Mouse (Mus musculus): ENCODE data around the gene Vps53. TPM values are rescaled to one million over a fixed set of nuclear protein-coding genes. Genes with fewer than 3 reads are reported as not detected.

The Vps53 gene
- polyA plus RNA-seq, 1 experiment from 2014 or later, result 48.3 TPM

- 75% methylated on average over 7 of the region's 7 CpGs for WGBS
- H3K36me3 ChIP-seq, result peaks cover 23% of the 10 kb centered on the region
- no peak for DNase-seq (ENCODE audit: low spot score)
- no peaks in the 10 kb centered on the region for H3K9me3 ChIP-seq
- no peak overlapping the region for H3K27ac ChIP-seq
- H3K27me3 ChIP-seq (ENCODE audit: insufficient read depth, poor library complexity, severe bottlenecking), result no peaks in the 10 kb centered on the region
- no peak overlapping the region for H3K4me3 ChIP-seq
- no peaks in the 10 kb centered on the region for H3K4me1 ChIP-seq (replicated peaks)
Observed at GRCm38 (mm10) chr11:76059971-76060370, 119.5 kb downstream of the Vps53 start.

GRCm38 (mm10) chr11:76056487-76056886 lies 123.0 kb downstream of the Vps53 start:
- Histone ChIP-seq H3K9me3 (no peaks in the 10 kb centered on the region), H3K4me1 (replicated peaks) (peaks cover 4% of the 10 kb centered on the region; the same call in 1 of the 2 replicates), H3K27me3 (ENCODE audit: insufficient read depth, poor library complexity, severe bottlenecking) (no peaks in the 10 kb centered on the region), H3K27ac (no peak overlapping the region), H3K36me3 (peaks cover 8% of the 10 kb centered on the region), H3K4me3 (no peak overlapping the region)
- WGBS, result 25% methylated on average over 3 of the region's 3 CpGs
- DNase-seq (ENCODE audit: low spot score), result no peak

- WGBS, result 89% methylated on average over 5 of the region's 5 CpGs
- H3K4me3 ChIP-seq, result no peak overlapping the region
- no peak for DNase-seq (ENCODE audit: low spot score)
Observed at GRCm38 (mm10) chr11:76052496-76052895, 127.0 kb downstream of the Vps53 start.

GRCm38 (mm10) chr11:76050967-76051512 lies 128.4 kb downstream of the Vps53 start:
- Histone ChIP-seq H3K4me1 (replicated peaks) (peaks cover 19% of the 10 kb centered on the region), H3K9me3 (no peaks in the 10 kb centered on the region), H3K27me3 (ENCODE audit: insufficient read depth, poor library complexity, severe bottlenecking) (no peaks in the 10 kb centered on the region), H3K36me3 (peaks cover 12% of the 10 kb centered on the region; the same call in 1 of the 2 replicates), H3K4me3 (no peak overlapping the region), H3K27ac (peak overlapping the region; percentile 56)
- DNase-seq (ENCODE audit: low spot score), result no peak
- WGBS, result 46% methylated on average over 5 of the region's 5 CpGs

More at GRCm38 (mm10) chr11:76052496-76052895, 127.0 kb downstream of the Vps53 start:
- Histone ChIP-seq H3K9me3 (no peaks in the 10 kb centered on the region), H3K27me3 (ENCODE audit: insufficient read depth, poor library complexity, severe bottlenecking) (no peaks in the 10 kb centered on the region), H3K36me3 (peaks cover 4% of the 10 kb centered on the region; the same call in 1 of the 2 replicates), H3K4me1 (replicated peaks) (peaks cover 19% of the 10 kb centered on the region), H3K27ac (no peak overlapping the region)

- 45% methylated on average over 3 of the region's 3 CpGs for WGBS
- H3K9me3 ChIP-seq, result no peaks in the 10 kb centered on the region
- peaks cover 23% of the 10 kb centered on the region for H3K4me1 ChIP-seq (replicated peaks)
- H3K27ac ChIP-seq, result no peak overlapping the region
- DNase-seq (ENCODE audit: low spot score), result no peak
- no peak overlapping the region for H3K4me3 ChIP-seq
- peaks cover 13% of the 10 kb centered on the region for H3K36me3 ChIP-seq
- H3K27me3 ChIP-seq (ENCODE audit: insufficient read depth, poor library complexity, severe bottlenecking), result no peaks in the 10 kb centered on the region
Observed at GRCm38 (mm10) chr11:76050509-76050908, 128.9 kb downstream of the Vps53 start.

GRCm38 (mm10) chr11:76045367-76045766 lies 134.1 kb downstream of the Vps53 start:
- no peaks in the 10 kb centered on the region for H3K27me3 ChIP-seq (ENCODE audit: insufficient read depth, poor library complexity, severe bottlenecking)
- peaks cover 21% of the 10 kb centered on the region for H3K36me3 ChIP-seq
- peak overlapping the region; percentile 45; the same call in 1 of the 2 replicates for H3K27ac ChIP-seq
- no peak overlapping the region for H3K4me3 ChIP-seq
- 85% methylated on average over 6 of the region's 6 CpGs for WGBS
- no peaks in the 10 kb centered on the region for H3K9me3 ChIP-seq
- peaks cover 25% of the 10 kb centered on the region for H3K4me1 ChIP-seq (replicated peaks)
- DNase-seq (ENCODE audit: low spot score), result no peak

GRCm38 (mm10) chr11:76044468-76044867 lies 135.0 kb downstream of the Vps53 start:
- WGBS, result 84% methylated on average over 6 of the region's 6 CpGs
- DNase-seq (ENCODE audit: low spot score), result no peak

GRCm38 (mm10) chr11:76042882-76043281 lies 136.6 kb downstream of the Vps53 start:
- Histone ChIP-seq H3K4me3 (no peak overlapping the region), H3K9me3 (no peaks in the 10 kb centered on the region), H3K36me3 (peaks cover 21% of the 10 kb centered on the region), H3K4me1 (replicated peaks) (peaks cover 22% of the 10 kb centered on the region), H3K27me3 (ENCODE audit: insufficient read depth, poor library complexity, severe bottlenecking) (no peaks in the 10 kb centered on the region), H3K27ac (no peak overlapping the region)
- no peak for DNase-seq (ENCODE audit: low spot score)
- 36% methylated on average over 5 of the region's 5 CpGs for WGBS

More at GRCm38 (mm10) chr11:76044468-76044867, 135.0 kb downstream of the Vps53 start:
- peaks cover 21% of the 10 kb centered on the region for H3K36me3 ChIP-seq
- H3K4me3 ChIP-seq, result no peak overlapping the region
- H3K27ac ChIP-seq, result peak overlapping the region; percentile 8; the same call in 1 of the 2 replicates
- H3K9me3 ChIP-seq, result no peaks in the 10 kb centered on the region
- no peaks in the 10 kb centered on the region for H3K27me3 ChIP-seq (ENCODE audit: insufficient read depth, poor library complexity, severe bottlenecking)
- H3K4me1 ChIP-seq (replicated peaks), result peaks cover 25% of the 10 kb centered on the region

- H3K9me3 ChIP-seq, result no peaks in the 10 kb centered on the region
- peaks cover 21% of the 10 kb centered on the region for H3K36me3 ChIP-seq
- H3K27ac ChIP-seq, result no peak overlapping the region
- no peak overlapping the region for H3K4me3 ChIP-seq
- 59% methylated on average over 10 of the region's 10 CpGs for WGBS
- DNase-seq (ENCODE audit: low spot score), result no peak
- H3K27me3 ChIP-seq (ENCODE audit: insufficient read depth, poor library complexity, severe bottlenecking), result no peaks in the 10 kb centered on the region
- H3K4me1 ChIP-seq (replicated peaks), result peaks cover 21% of the 10 kb centered on the region
Observed at GRCm38 (mm10) chr11:76042041-76042638, 137.3 kb downstream of the Vps53 start.

- 76% methylated on average over 4 of the region's 4 CpGs for WGBS
- no peak overlapping the region for H3K27ac ChIP-seq
- no peak overlapping the region for H3K4me3 ChIP-seq
- peaks cover 12% of the 10 kb centered on the region for H3K36me3 ChIP-seq
- no peaks in the 10 kb centered on the region for H3K27me3 ChIP-seq (ENCODE audit: insufficient read depth, poor library complexity, severe bottlenecking)
- peaks cover 20% of the 10 kb centered on the region for H3K4me1 ChIP-seq (replicated peaks)
- H3K9me3 ChIP-seq, result no peaks in the 10 kb centered on the region
- DNase-seq (ENCODE audit: low spot score), result no peak
Observed at GRCm38 (mm10) chr11:76040761-76041376, 138.6 kb downstream of the Vps53 start.

GRCm38 (mm10) chr11:76040106-76040505 lies 139.3 kb downstream of the Vps53 start:
- Histone ChIP-seq H3K36me3 (peaks cover 4% of the 10 kb centered on the region; the same call in 1 of the 2 replicates), H3K4me3 (no peak overlapping the region), H3K9me3 (no peaks in the 10 kb centered on the region), H3K4me1 (replicated peaks) (peaks cover 15% of the 10 kb centered on the region), H3K27ac (no peak overlapping the region), H3K27me3 (ENCODE audit: insufficient read depth, poor library complexity, severe bottlenecking) (no peaks in the 10 kb centered on the region; the same call in 1 of the 2 replicates)
- no peak for DNase-seq (ENCODE audit: low spot score)
- 89% methylated on average over 8 of the region's 8 CpGs for WGBS

GRCm38 (mm10) chr11:76039271-76040053 lies 140.0 kb downstream of the Vps53 start:
- Histone ChIP-seq H3K27me3 (ENCODE audit: insufficient read depth, poor library complexity, severe bottlenecking) (no peaks in the 10 kb centered on the region; the same call in 1 of the 2 replicates), H3K4me3 (no peak overlapping the region), H3K9me3 (no peaks in the 10 kb centered on the region), H3K27ac (no peak overlapping the region), H3K4me1 (replicated peaks) (peaks cover 15% of the 10 kb centered on the region), H3K36me3 (no peaks in the 10 kb centered on the region)
- 89% methylated on average over 3 of the region's 3 CpGs for WGBS
- no peak for DNase-seq (ENCODE audit: low spot score)
